Mouse (Mus musculus) E14TG2a.4 (cell line): Measurements from ENCODE around the gene Gm5136.

ENCODE experiments used
- CTCF ChIP-seq: conservative IDR thresholded peaks from 2 replicates; pipeline ENCODE4 v1.5.1; 2014; ENCODE audit warnings: low read length
- NANOG ChIP-seq: IDR thresholded peaks from 2 replicates; pipeline ENCODE4 v1.6.1; 2014; ENCODE audit warnings: borderline replicate concordance, low read length, mixed read lengths
- POU5F1 ChIP-seq: IDR thresholded peaks from 2 replicates; pipeline ENCODE4 v1.6.1; 2014; ENCODE audit warnings: low read length, borderline replicate concordance

DNA sequence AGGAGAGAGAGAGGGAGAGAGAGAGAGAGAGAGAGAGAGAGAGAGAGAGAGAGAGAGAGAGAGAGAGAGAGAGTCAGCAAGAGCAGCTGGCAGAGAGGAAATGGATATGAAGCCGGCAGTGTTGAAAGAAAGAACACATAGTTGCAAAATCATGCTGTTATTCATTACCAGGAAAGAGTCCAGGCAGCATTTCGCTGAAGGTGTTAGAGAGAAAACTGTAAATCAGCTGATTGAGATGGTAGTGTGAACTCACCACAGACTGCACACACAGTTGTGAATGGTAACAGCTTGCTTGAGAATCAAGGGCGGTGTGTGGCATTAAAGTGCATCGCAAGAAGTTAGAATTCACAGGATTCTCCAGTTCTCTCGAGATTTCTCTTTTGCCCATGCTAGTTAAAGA lies 10.6 kb upstream of the Gm5136 start:
- TF ChIP-seq CTCF (no peak), POU5F1 (no peak), NANOG (no peak)
